Mouse (Mus musculus) lung, embryonic 15.5 days (tissue): ENCODE data around the gene Pyroxd1. TPM values are rescaled to one million over a fixed set of nuclear protein-coding genes. Genes with fewer than 3 reads are reported as not detected.

ENCODE experiments used
- ATAC-seq: fragments of 200-750 bp; cut with Nextera tagmentation; 2 replicates; pipeline ENCODE4 v1.8.0; 2017; ENCODE audit warnings: moderate number of reproducible peaks, borderline replicate concordance; ENCODE audit not compliant: low FRiP score, low TSS enrichment; ENCODE audit errors: extremely low read depth
- H3K27ac ChIP-seq: fragments of 300-500 bp; sonication (generic); 2 replicates; pipeline ENCODE4 v1.5.1; 2015; ENCODE audit warnings: moderate library complexity, mild to moderate bottlenecking, inconsistent platforms
- H3K27me3 ChIP-seq: fragments of 300-500 bp; sonication (generic); 2 replicates; pipeline ENCODE4 v1.6.1; 2015; ENCODE audit warnings: inconsistent platforms
- H3K36me3 ChIP-seq: fragments of 300-500 bp; sonication (generic); 2 replicates; pipeline ENCODE4 v1.6.1; 2015; ENCODE audit warnings: inconsistent platforms
- H3K4me1 ChIP-seq: fragments of 300-500 bp; sonication (generic); 2 replicates; pipeline ENCODE4 v1.6.1; 2015; ENCODE audit warnings: inconsistent platforms
- H3K4me2 ChIP-seq: fragments of 300-500 bp; sonication (generic); 2 replicates; pipeline ENCODE4 v1.6.1; 2015; ENCODE audit warnings: inconsistent platforms, mild to moderate bottlenecking, moderate library complexity
- H3K4me3 ChIP-seq: fragments of 300-500 bp; sonication (generic); 2 replicates; pipeline ENCODE4 v1.5.1; 2015; ENCODE audit warnings: mild to moderate bottlenecking, inconsistent platforms
- H3K9ac ChIP-seq: fragments of 300-500 bp; sonication (generic); 2 replicates; pipeline ENCODE4 v1.6.1; 2015; ENCODE audit warnings: inconsistent platforms
- H3K9me3 ChIP-seq: fragments of 300-500 bp; sonication (generic); 2 replicates; pipeline ENCODE4 v1.6.1; 2016; ENCODE audit warnings: inconsistent platforms
- WGBS: fragments of 180-500 bp; shearing (Covaris S2); methylation state at CpG from one replicate; pipeline ENCODE4 v1.1.7; 2015; 5-methylcytosine and 5-hydroxymethylcytosine counted together
- polyA plus RNA-seq: library from polyadenylated mRNA; unstranded; fragments of >200 nt; fragmentation: Nextera tagmentation; extraction: Ambion mirVana; gene quantifications from 2 replicates; pipeline ENCODE4 v1.2.1, GENCODE M21; 2015

Pyroxd1 gene
- polyA plus RNA-seq, 1 experiment from 2014 or later, result 15.7 TPM

DNA sequence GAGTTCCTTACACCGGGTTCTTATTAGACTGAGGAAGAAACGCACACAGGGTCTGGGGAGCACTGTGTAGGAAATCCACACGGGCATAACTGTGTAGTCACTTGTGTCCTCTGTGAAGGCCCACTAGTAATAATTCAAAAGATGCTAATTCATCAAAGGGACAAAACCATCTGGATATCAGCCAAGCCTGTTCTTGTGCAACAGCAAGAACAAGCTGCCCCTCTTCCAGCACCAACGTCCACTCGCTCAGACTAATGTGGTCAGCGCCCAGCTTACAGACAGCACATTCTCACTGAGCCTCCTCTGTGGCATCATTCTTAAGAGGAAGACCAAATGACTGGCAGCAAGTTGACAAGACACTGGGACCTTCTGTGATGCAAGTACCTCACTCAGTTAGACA lies 34.5 kb downstream of the Pyroxd1 start:
- no peaks in the 10 kb centered on the region for H3K9me3 ChIP-seq
- H3K4me2 ChIP-seq, result no peak overlapping the region
- H3K4me1 ChIP-seq, result no peaks in the 10 kb centered on the region
- WGBS, result 75% methylated on average over 6 of the region's 6 CpGs
- H3K27me3 ChIP-seq, result no peaks in the 10 kb centered on the region
- H3K27ac ChIP-seq, result no peak overlapping the region
- no peak for ATAC-seq
- H3K9ac ChIP-seq, result no peak overlapping the region
- no peak overlapping the region for H3K4me3 ChIP-seq
- peaks cover 11% of the 10 kb centered on the region; the same call in 1 of the 2 replicates for H3K36me3 ChIP-seq

DNA sequence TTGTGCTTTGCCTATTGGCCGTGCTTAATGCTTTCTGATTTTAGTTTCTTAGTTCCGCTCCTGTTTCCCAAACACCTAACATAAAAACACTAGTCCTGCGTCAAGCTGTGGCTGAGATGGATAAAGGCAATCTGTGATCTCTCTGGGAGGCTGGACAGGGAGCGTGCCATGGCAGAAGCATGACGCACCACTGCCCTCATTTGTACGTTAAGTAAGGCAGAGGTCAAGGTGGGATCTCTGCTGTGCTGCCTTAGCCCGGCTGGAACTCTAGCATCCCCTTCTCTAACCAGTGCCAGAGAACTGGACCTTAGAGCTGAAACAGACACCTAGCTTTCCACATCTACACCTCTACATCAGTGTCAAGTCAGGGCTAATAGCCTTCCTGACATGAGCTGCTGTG lies 36.2 kb downstream of the Pyroxd1 start:
- H3K36me3 ChIP-seq, result peaks cover 4% of the 10 kb centered on the region; the same call in 1 of the 2 replicates
- H3K27ac ChIP-seq, result no peak overlapping the region
- WGBS, result 82% methylated on average over 7 of the region's 7 CpGs
- H3K4me1 ChIP-seq, result peaks cover 5% of the 10 kb centered on the region; the same call in 1 of the 2 replicates
- no peak overlapping the region for H3K4me2 ChIP-seq
- no peak for ATAC-seq
- no peaks in the 10 kb centered on the region for H3K27me3 ChIP-seq
- no peak overlapping the region for H3K4me3 ChIP-seq
- H3K9ac ChIP-seq, result no peak overlapping the region
- no peaks in the 10 kb centered on the region for H3K9me3 ChIP-seq

DNA sequence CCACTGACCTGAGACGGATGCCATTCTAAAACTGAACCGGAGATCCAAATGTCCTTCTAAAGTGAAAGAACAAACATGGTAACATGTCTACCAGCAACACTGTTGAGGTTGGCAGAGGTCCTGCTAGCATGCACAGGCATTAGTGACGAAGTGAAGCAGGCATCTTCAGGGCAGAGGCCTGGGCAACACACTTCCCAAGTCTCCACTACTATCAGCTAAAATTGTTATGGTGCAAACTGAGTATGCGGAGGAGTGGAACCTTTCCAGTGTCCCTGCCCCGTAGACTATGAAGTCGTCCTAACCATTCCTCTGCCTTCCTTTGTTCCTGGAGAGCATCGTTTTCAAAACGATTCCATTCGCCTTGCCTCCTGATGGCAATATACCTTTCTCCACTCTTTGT lies 39.1 kb downstream of the Pyroxd1 start:
- 87% methylated on average over 9 of the region's 9 CpGs for WGBS
- H3K4me1 ChIP-seq, result peaks cover 14% of the 10 kb centered on the region
- no peak overlapping the region for H3K4me3 ChIP-seq
- no peaks in the 10 kb centered on the region for H3K36me3 ChIP-seq
- no peak overlapping the region for H3K4me2 ChIP-seq
- H3K27ac ChIP-seq, result no peak overlapping the region
- H3K27me3 ChIP-seq, result no peaks in the 10 kb centered on the region
- H3K9me3 ChIP-seq, result no peaks in the 10 kb centered on the region
- ATAC-seq, result no peak
- H3K9ac ChIP-seq, result no peak overlapping the region

DNA sequence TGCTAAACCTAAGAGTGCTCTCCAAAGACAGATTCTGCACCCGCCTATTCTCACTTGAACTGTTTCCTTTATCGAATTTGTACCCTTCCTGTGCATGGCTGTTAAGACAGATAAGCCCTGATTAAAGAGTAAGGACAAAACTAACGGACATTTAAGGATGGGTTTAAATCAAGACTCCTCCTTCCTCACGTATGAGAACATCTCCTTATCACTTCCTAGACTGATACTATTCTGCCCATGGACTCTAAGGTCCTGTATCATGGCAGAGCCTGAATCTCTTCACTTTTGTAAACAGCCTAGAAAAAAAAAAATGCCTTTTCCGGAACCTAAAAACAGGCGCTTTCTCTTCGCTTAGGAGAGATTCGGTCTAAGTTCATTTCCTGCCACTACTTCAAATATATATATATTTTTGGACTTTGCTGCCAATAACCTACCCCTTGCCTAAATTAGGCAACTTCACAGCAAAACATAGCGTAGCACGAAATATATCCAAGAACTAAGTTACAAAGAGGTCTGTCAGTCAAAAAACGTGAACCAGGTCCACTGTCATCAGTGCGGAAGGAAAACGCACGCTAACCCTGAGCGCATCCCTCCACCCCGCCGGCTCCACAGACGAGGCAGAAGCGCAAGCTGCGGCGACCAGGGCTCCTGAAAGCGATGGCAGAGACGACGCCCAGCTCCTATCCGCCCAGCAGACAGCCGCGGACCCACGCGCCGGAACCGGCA lies 41.0 kb downstream of the Pyroxd1 start:
- no peaks in the 10 kb centered on the region for H3K36me3 ChIP-seq
- H3K27me3 ChIP-seq, result no peaks in the 10 kb centered on the region
- peak overlapping the region; percentile 88 for H3K4me3 ChIP-seq
- H3K4me1 ChIP-seq, result peaks cover 14% of the 10 kb centered on the region
- no peaks in the 10 kb centered on the region for H3K9me3 ChIP-seq
- peak overlapping the region; percentile 74 for H3K4me2 ChIP-seq
- no peak overlapping the region for H3K27ac ChIP-seq
- no peak for ATAC-seq
- peak overlapping the region; percentile 41 for H3K9ac ChIP-seq
- WGBS, result 2% methylated on average over 31 of the region's 31 CpGs

DNA sequence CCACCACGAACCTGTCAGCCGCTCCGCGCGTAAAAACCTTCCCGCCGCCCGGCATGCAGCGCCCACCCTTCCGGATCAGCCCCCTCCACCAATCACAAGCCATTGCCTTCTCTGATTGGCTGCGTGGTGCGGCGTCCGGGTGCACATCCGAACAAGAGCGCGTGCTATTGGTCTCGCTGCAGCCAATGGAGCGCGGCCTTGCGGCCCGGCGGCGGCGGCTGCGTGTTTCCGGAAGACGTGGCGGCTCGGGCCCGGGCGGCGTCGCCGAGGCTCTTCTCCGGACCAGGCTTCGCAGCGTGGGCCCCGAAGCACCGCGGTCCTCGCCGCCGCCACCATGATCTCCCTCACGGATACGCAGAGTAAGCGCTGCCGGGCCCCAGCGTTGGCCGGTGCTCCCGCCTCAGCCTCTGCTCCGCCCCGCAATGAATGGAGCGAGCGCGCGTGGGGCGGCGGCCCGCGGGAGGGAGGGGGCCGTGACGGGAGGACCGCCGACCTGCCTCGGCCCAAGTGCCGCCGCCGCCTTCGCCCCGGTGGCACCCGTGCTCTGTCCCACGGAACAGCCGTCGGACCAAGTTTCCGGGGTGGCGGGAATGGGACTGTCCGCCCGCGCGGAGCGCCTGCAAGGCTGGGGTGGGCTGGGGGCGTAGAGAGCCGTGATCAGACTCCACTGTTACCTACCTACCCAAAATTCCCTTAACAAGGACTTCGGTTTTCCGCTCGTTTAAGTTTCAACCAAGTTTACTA lies 41.7 kb downstream of the Pyroxd1 start, which contains the start of the genes Recql and Golt1b:
Gene Recql, minus strand, starts transcription at position 77 of the 744 bp plus-strand sequence.
Gene Golt1b, plus strand, starts transcription at position 211 of the 744 bp plus-strand sequence.
- no peaks in the 10 kb centered on the region for H3K27me3 ChIP-seq
- no peak within 1 kb of the TSS for H3K27ac ChIP-seq
- peaks cover 14% of the 10 kb centered on the region for H3K4me1 ChIP-seq
- H3K9ac ChIP-seq, result peak within 1 kb of the TSS; percentile 86
- peak within 1 kb of the TSS; percentile 88 for H3K4me3 ChIP-seq
- no peaks in the 10 kb centered on the region for H3K36me3 ChIP-seq
- WGBS, result under 1% methylated on average over 62 of the region's 87 CpGs
- ATAC-seq, result peak; percentile 100
- peak within 1 kb of the TSS; percentile 74 for H3K4me2 ChIP-seq
- no peaks in the 10 kb centered on the region for H3K9me3 ChIP-seq

DNA sequence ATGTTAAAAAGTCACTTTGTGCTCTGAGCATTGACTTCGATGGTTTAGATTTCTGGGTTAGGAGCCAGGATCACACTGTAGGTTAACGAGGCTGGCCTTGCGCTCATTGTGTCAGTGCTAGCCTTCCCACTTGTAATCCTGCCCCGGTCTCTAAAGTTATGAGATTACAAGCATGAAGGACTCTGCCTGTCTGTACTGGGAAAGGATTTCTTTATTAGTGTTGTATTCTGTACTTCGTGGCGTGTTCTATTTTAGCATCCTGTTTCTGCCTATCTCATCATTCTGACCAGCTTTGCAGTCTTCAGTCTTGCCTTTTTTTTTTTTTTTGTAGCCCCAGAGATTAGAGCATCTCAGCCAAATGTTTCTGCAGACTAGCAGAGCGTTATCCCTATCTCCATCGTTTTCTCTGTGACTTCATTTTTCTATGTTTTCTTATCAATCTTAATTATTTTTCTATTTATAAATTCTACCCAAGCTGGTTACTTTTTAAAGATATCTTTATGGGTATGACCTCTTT lies 42.4 kb downstream of the Pyroxd1 start:
- Histone ChIP-seq H3K36me3 (peaks cover 4% of the 10 kb centered on the region; the same call in 1 of the 2 replicates), H3K27me3 (no peaks in the 10 kb centered on the region), H3K9ac (peak overlapping the region; percentile 86), H3K27ac (no peak overlapping the region), H3K4me3 (peak overlapping the region; percentile 88), H3K4me1 (peaks cover 14% of the 10 kb centered on the region), H3K9me3 (no peaks in the 10 kb centered on the region), H3K4me2 (peak overlapping the region; percentile 74)
- ATAC-seq, result no peak
- 8% methylated on average over 8 of the region's 8 CpGs for WGBS

DNA sequence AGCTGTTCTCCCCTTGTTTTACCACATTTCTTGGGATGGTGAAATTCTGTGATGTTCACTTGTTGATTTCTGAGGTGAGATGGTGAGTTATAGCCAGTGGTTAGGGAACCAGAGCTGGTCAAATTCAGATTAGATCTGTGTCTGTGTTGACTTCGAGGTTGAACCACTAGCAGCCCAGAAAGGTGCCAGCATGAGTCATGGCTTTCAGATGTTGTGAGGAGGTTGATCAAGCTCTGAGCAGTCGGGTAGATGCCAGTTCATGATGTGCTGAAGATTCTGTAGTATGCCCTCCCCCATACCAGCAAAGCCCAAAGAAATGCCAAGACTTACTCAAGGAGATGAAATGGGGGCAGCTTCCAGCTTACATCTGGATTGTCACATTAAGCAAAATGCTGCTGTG lies 43.6 kb downstream of the Pyroxd1 start:
- 71% methylated on average over 2 of the region's 2 CpGs for WGBS
- Histone ChIP-seq H3K27ac (no peak overlapping the region), H3K4me2 (no peak overlapping the region), H3K27me3 (no peaks in the 10 kb centered on the region), H3K4me1 (peaks cover 14% of the 10 kb centered on the region), H3K36me3 (peaks cover 12% of the 10 kb centered on the region; the same call in 1 of the 2 replicates), H3K9ac (no peak overlapping the region), H3K9me3 (no peaks in the 10 kb centered on the region), H3K4me3 (no peak overlapping the region)
- ATAC-seq, result no peak

DNA sequence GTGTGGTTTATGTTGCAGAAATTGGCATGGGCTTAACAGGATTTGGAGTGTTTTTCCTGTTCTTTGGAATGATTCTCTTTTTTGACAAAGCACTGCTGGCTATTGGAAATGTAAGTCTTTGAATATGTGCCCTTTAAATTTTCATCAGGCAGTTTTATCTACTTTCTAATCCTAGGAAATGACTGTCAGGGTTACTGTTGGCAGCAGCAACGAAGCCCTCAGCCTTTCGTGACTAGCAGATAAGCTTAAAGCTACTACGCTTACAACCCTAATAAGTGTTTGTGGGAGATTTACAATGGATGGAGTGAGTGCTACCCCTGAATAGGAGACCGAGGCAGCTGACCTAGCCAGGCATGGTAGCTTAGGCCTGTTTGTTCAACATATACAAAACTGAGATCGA lies 46.9 kb downstream of the Pyroxd1 start:
- ATAC-seq, result no peak
- no peak overlapping the region for H3K27ac ChIP-seq
- H3K27me3 ChIP-seq, result no peaks in the 10 kb centered on the region
- peaks cover 9% of the 10 kb centered on the region for H3K4me1 ChIP-seq
- no peak overlapping the region for H3K4me3 ChIP-seq
- peaks cover 37% of the 10 kb centered on the region for H3K36me3 ChIP-seq
- WGBS, result 85% methylated on average over 5 of the region's 5 CpGs
- H3K4me2 ChIP-seq, result no peak overlapping the region
- no peaks in the 10 kb centered on the region for H3K9me3 ChIP-seq
- H3K9ac ChIP-seq, result no peak overlapping the region

DNA sequence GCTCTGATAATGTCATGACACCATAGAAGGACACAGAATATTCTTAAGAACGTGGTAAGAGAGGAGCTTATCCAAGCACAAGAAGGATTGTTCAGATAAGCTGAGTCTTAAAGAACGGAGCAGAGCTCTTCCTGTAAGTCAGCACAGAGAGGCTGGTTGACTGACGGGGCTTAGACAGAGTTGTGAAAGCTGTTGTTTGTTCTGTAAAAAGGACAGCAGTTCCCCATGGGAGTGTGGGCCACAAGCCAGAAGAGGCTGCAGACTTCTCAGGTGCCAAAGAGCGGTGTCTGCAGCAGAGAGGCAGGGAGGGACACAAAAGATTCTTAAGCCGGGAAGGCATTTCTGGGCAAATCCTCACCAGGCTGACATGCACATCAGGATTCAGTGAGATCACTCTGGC lies 49.2 kb downstream of the Pyroxd1 start:
- Histone ChIP-seq H3K9me3 (no peaks in the 10 kb centered on the region), H3K36me3 (peaks cover 37% of the 10 kb centered on the region), H3K9ac (no peak overlapping the region), H3K4me1 (no peaks in the 10 kb centered on the region), H3K4me3 (no peak overlapping the region), H3K27ac (no peak overlapping the region), H3K4me2 (no peak overlapping the region), H3K27me3 (no peaks in the 10 kb centered on the region)
- ATAC-seq, result no peak
- WGBS, result 80% methylated on average over 5 of the region's 5 CpGs

DNA sequence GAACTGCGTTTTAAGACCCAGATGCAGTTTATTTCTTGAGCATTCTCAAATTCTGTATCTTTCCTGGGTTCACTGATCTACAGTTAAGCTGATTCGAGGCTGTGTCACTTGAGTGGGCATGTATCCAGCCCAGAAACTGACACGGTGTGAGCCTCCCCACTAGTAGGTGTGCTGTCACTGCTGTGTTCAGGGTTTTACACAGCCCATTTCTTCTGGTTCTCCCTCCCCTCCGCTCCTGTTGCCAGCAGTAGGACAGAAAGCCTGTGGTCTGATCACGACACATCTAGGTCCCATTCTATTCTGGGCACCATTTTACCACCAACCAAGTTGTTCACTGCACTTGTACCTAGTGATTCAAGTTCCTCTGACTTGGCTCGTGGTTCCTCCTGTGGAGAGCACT lies 50.3 kb downstream of the Pyroxd1 start:
- Histone ChIP-seq H3K4me2 (no peak overlapping the region), H3K27ac (no peak overlapping the region), H3K9me3 (no peaks in the 10 kb centered on the region), H3K4me1 (no peaks in the 10 kb centered on the region), H3K9ac (no peak overlapping the region), H3K27me3 (no peaks in the 10 kb centered on the region), H3K4me3 (no peak overlapping the region), H3K36me3 (peaks cover 43% of the 10 kb centered on the region)
- ATAC-seq, result no peak
- WGBS, result 89% methylated on average over 6 of the region's 6 CpGs

DNA sequence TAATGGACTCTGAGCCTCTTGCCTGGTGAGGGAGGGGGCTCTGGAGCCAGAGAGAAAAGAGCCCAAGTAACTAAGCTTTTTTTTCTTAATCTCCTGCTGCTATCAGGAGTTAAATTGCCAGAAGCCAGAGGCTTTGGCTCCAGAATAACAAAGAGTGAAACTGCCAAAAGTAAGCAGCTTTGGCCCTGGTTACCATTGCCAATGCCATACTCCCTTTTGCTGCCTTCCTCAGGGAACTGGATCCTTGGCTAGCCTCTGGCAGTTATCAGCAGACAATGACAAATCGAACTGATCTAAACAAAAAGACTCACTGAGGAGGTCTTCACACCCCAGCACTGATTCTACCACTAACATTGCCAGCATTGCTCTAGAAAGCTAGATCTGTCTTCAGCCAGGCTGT lies 65.7 kb downstream of the Pyroxd1 start:
- peaks cover 29% of the 10 kb centered on the region for H3K27me3 ChIP-seq
- peaks cover 10% of the 10 kb centered on the region for H3K4me1 ChIP-seq
- H3K27ac ChIP-seq, result no peak overlapping the region
- 30% methylated on average over 1 of the region's 1 CpGs for WGBS
- no peak overlapping the region for H3K4me2 ChIP-seq
- no peaks in the 10 kb centered on the region for H3K9me3 ChIP-seq
- no peak overlapping the region for H3K9ac ChIP-seq
- ATAC-seq, result no peak
- H3K4me3 ChIP-seq, result no peak overlapping the region
- no peaks in the 10 kb centered on the region for H3K36me3 ChIP-seq
